Mouse (Mus musculus): Measurements from ENCODE around the gene Hmga2.
"Not testable (repeated sequence)": the region's sequence is repeated elsewhere in the genome, so short reads cannot be mapped to it uniquely, and the experiment has no call there.

Gene Hmga2

DNA sequence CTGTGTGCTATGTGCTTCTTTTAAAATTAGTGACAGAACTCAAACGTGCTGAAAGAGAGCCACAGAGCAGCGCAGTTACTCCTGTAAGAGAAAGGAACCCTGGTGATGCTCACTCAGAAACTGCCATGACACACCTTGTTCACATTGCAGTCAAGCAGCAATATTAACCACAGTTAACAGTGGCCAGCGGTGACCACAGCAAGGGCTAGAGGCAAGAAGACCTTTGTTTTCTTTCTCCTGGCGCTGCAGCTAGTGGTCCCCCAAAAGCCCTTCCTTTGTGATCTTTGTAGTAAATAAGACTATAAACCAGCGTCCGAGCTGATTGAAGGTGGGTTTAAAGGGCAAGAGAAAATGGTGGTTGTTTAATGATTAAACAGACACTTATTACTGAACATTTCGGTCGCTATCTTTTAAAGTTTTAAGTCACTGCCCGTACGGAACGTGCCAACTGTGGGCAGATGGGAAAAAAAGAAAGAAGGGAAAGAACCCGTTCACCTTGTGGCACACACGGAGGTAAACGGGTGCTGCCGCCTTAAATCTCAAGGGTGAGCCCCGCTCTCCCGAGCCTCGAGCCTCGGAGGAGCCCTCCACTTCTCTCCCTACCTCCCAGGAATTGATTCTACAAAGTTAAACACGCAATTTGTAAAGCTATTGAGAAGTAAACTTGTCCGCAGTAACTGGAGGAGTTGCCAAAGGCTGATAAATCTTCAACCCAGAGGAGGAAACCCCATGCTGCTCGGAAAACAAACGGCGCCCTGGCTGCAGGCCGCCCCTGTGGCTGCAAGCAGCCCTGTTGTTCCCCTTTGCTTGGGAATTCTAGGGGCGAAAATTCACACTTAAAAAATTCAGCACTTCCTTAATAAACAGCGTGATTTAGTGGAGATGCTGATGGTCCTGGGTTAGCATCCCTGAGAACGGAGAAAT is 85.1 kb downstream of the Hmga2 start:
- DNase-seq: no peak

DNA sequence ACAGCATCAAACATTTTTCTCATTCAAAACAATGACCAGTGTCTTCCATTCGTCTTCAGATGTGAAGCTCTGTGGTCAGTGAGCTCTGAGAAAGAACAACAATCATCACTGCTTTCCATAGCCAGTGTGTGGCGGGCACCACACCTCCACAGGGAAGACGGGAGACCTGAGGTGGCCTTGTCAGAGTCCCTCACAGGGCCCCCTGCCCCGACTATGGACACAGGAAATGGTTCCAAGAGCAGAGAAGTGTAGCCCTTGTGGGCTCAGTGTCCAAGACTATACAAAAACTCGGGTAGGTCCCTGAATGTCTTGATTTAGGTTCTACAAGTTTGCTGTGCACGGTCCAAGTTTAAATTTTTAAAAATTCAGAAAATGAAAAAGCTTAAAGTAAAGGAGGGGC is 86.6 kb downstream of the Hmga2 start:
- DNase-seq: no peak

DNA sequence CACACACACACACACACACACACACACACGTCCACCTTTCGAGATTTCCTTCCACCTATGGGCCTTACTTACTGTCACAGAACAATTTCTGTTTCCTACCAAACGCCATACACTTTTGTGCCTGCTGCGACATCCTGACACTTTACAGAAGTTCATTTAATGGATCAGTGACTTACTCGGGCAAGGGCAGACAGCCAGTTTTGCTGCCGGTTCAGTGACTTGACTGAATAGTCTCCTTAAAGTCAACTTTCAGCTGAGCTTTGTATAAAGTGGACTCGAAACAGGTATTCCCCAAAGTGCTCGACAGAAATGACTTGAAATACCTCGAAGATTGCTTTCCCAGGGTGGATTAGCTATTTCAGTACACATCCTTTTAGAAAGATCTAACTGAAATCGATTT is 87.3 kb downstream of the Hmga2 start:
- DNase-seq: no peak

DNA sequence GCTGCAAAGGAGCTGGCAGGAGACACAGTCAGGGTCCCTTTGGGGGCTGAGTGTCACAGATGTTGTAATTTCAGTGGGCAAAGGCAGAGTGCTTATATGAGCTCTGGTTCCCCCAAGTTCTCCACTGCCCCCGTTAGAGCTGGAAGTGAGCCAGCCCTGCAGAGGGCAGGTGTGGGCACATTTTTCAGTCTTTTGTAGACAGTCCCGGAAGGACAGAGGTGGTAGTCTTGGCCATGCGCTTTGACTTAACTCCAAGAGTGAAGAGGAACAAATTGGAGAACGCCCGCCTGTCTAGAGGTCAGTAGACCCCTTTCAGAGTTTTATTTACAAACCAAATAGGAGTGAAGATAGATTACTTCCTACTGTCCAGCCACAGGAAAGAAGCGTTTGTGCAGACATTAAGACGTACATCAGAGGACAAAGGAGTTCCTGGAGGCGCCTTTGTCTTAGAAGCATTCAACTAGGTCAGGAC is 87.8 kb downstream of the Hmga2 start:
- DNase-seq: no peak

DNA sequence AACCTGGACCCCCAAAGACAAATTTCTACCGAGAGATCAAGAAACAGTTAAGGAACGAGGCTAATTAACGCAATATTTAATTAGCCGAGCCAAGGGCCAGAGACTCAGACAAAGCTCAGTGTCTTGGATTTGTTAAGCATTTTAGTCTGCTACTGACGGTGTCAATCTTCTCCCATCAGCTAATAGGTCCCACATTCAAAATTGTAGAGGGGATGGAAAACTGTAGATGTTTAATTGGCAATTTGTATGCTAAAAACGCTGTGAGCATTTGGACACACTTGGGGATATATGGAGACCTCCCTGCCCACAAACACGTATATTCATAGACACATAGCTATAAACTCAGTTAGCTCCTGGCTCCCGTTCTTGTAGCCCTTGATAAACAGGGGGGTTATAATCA is 89.2 kb downstream of the Hmga2 start:
- no peak for DNase-seq

DNA sequence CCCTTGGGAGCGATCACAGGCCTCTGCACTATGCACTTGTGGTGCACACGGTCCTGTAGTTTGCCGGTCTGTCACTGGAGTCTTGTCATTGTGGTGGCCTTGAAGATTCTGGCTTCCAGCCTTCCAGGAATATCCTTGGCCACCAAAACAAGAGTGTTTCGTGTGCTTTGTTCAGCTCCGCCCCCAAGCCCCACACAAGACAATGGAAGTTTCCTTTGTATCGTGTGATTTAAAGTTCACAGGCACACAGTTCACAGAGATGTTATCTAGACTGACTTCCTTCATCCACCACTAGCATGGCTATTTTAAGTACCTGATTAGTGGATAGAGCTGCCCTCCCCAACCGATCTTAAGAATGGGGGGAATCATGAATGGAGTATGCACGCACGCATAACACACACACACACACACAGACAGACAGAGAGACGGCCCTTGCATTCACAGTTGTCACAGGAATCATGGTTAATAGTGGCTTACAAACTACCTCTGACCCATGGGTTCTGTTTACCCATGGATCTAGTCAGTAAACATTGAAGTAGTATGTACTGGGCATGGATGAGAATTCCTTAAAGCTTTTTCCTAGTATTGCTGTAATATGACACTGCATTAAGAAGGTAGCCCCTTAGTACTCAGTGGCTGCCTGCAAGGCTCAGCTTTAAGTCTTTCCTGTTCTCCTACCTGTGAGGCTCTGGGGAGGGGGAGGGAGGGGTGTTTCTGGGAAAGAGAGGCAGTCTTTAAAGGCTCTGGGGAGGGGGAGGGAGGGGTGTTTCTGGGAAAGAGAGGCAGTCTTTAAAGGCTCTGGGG is 91.3 kb downstream of the Hmga2 start:
- DNase-seq: no peak

DNA sequence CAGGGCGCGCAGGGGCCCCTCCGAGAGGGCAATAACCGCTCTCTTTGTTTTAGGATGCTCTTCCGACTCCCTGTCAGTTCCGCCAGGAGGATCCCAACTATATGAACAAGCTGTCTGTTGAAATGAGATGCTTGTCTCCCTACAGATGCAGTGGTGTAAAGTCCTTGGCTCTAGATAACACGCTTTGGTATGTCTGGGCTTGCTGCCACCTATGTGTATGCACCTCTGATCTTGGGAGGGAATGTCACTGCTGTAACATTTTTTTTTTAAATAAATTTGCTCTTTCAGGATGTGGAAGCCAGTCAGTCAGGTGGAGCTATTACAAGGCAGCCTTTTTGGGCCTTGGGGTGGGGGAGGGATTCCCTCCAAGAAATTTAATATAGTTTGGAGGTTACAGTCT is 92.2 kb downstream of the Hmga2 start:
- no peak for DNase-seq

DNA sequence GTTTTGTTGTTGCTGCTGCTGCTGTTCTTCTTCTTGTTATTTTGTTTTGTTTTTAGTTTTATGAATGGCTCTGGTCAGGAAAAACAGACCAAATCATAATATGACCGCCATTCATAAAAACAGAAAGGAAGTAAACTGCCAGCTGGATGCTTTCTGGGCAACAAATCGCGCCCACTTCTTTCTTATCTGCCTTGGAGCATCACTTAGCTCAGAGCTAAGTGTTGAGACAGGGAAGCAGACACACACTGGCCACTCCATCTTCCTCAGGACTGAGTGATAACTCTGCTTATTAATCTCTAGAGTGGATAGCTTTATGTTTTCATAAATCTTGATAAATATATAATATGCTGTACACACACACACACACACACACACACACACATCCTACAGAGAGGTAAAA is 98.5 kb downstream of the Hmga2 start:
- DNase-seq: no peak

DNA sequence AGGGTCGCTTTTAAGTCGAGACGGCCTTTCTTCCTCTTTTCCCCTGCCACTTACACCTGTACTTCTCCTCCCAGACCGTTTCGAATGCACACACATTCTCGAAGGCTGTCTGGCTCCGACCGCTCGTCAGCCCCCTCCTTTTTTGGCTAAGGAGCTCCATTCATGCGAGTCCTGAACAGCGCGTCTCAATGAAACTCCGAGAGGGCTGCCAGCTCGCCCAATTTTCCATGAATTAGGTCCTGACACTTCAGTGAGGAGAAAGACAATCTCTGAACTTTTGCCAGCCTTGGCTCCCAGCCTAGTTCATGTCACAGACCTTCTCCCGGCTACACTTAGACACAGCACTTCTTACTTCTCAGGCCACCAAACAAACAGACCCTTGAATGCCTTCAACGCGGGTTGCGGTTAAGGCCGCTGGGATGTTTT is 98.9 kb downstream of the Hmga2 start:
- peak; percentile 50 for DNase-seq

DNA sequence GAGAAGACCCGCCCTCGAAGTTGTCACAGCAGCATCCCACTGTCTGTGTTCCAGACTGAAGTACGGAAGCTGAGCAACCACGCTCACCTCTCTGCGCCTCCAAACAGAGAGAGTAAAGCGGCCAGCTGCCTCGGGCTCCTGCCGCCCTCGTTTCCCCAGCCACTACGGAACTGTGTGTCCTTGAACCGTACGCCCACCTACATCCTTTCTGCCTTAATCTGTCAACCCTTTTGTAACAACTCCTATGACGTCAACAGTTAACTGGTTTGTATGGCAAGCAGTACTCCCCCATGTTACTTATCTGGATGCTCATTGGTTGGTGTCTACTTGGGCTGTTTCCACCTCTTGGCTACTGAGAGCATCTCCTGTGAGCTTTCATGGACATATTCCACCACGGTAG is 100.8 kb downstream of the Hmga2 start:
- no peak for DNase-seq

DNA sequence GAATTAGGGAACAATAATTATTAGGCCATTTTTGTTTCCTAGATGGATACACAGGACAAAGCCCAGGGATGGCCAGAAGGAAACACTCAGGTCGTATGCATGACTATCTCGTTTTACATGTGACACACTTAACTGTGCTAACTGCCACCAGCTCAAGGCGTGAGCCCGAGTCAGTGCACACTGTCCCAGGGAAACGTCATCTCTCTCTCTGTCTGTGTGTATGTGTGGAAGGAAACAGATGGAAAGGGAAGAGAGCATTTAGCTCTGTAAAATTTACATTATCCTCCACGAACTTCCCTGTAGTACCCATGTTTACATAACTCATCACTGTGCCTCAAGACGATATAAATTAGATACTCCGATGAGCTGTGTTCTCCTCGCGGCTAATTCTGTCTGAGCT is 105.1 kb downstream of the Hmga2 start:
- no peak for DNase-seq

DNA sequence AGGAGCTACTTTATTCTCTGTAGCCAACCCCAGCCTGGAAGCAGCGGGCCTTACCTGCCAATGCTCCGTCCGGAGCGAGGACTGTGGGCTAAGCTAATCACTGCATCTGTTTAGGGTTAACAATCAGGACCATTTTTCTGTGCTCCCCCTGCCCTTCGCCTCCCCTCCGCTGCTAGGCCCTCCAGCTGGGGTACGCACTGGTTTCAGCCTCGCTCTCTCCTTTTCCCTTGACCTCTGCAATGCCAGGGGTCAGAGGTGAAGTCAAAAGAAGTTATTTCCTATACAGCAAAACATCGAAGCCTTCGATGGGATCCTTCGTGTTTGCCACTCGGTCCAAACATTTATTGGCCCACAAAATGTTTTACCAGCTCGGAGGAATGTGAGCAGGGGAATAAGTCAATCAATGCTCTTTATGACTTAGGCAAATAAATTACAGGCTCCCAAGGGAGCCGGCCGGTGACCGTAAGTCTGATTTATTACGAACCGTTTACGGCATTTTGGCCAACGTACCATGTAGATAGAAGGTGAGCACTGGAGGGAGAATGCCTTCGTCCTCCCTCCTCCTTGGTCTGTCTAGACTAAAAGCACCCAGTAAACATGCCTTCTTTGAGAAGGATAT is 107.0 kb downstream of the Hmga2 start:
- DNase-seq: no peak

DNA sequence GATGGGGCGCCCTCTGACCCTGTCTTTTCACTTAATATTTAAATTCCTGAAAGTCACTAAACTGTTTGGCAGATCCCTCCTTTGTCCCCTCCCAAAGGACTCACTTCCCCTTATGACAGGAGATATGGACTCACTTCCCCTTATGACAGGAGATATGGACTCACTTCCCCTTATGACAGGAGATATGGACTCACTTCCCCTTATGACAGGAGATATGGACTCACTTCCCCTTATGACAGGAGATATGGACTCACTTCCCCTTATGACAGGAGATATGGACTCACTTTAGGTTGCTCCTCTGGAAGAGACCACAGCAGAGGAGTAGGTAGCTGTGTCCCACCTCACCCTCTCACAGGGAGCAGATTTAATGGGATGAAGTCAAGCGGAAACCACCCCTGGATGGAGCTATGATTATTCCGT is 110.1 kb downstream of the Hmga2 start:
- not testable (repeated sequence) for DNase-seq

DNA sequence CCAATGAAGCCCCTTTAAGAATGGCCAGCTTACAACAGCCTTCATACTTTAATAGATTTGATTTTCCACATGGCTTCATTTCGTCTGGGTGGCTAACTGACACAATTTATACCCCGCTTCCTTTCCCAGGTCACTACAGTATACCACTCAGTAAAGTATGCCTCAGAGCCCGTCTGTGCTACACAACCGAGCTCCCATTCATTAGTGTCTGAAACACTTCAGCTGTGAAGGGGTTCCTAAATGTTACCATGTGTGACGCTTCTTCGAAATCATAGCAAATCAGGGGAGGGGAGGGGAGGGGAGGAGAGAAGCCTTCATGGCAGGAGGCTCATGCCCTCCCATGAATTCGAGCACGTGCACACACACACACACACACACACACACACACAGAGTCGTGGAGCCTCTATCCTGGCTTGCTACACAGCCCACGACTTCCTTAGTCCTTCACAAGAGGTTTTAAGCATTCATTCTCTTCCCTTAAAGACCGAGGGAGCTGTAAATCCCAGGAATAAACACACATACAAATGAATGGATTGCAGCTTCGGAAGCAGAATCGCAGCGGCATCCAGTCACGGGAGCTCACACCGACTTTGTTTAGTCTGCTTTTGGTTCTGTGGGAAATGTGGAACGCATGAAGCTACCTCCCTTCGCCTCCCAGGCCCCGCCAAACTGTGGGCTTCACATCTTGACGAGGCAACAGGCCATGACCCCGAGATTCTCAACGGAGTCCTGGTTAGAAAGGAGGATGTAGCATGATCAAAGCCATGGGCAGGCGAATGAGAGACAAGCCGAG is 110.7 kb downstream of the Hmga2 start:
- no peak for DNase-seq

DNA sequence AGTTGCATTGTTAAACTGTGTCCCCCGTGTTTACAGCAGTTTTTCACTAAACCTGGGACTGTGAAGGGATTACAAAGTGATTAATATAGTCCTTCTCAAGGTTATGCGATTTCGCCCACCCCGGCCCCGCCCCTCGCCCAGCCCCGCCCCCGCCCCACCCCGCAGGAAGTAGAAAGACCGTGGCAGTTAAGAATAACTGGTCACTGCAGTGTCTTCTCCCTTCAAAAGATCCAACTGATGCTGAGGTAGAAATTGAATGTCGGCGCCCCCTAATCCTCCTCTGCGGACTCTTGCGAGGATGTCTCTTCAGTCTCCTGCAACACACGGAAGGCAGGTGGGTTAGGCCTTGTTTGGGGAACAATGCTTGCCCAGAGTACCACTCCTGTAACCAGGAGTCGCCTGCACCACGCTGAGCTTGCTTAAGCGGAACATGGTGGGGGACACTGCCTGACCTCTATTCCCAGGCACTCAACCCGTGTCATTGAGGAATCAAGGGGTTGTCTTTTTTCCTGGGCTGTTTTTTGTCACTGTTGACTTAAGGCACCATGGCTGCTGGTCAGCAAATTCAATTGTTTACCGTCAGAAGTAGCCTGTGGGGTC is 112.2 kb downstream of the Hmga2 start:
- no peak for DNase-seq

DNA sequence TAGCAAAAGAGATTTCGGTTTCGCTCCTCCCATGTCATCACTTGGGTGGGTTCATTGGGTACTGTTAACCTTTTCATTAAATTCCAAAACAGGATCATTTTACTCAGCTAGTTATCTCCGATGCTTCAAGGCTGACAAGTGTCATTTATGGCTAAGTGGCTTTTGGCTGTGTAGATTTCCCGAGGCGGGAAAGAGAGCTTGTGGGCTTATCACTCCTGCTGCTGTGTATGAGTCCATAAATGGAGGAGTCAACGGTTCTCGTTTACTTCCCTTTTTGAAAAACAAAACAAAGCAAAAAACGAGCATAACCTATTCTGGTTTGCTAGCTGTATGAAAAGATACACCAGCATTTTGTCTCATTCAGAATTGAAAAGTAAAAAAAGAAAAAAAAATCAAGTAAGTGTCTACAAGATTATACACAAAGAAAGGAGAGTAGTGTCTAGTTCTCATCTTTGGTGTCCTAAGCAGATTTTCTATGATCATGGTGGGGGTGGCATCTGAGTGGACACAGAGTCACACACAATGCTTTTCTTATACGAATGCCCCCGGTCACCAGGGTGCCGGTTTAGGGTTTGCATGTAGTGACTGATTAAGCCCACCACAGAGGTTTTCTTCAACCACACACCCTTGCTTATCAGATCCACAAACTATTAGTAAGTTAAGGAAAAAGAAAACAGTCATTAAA is 112.8 kb downstream of the Hmga2 start:
- DNase-seq: not testable (repeated sequence)

DNA sequence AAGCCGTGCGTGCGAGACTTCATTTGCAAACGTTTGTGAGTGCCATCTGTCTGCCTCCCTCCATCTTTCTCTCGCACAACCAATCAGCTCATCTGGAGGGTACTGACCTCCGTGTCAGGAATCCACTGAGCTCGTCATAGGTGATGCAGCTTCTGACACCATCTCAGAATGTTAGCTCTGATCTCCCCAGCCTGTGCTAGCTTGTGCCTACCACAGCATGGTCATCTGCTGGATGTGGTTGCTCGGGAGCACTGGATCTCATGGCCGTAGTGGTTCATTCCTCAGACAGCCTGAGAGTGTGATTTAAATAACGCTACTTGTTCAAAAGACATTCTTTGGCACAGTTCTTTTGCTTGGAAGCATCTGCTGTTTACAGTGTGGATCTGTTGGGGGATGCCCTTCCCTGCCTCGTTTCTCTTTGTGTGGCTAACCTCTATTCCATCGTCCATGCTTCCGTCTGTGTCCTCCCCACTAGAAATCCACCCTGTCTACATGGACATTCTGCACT is 121.7 kb downstream of the Hmga2 start:
- DNase-seq: no peak

DNA sequence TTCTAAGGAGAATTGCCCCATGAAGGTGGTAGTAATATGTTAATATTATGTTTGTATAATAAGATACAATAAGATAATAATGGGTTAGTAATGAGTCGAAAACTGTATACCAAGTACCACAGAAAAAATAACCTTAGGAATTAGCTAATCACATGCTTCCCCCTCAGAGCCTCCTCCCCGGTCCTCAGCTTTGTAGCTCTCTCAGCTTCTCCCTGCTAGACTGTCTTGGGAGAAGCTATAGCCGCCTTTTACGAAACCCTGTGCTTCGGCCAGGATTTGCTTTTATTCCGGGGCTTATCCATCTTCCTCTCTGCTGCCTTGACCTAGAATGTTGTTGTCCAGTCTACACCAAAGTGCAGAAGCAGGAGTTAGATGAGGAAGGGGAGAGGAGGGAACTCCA is 130.9 kb downstream of the Hmga2 start:
- no peak for DNase-seq

DNA sequence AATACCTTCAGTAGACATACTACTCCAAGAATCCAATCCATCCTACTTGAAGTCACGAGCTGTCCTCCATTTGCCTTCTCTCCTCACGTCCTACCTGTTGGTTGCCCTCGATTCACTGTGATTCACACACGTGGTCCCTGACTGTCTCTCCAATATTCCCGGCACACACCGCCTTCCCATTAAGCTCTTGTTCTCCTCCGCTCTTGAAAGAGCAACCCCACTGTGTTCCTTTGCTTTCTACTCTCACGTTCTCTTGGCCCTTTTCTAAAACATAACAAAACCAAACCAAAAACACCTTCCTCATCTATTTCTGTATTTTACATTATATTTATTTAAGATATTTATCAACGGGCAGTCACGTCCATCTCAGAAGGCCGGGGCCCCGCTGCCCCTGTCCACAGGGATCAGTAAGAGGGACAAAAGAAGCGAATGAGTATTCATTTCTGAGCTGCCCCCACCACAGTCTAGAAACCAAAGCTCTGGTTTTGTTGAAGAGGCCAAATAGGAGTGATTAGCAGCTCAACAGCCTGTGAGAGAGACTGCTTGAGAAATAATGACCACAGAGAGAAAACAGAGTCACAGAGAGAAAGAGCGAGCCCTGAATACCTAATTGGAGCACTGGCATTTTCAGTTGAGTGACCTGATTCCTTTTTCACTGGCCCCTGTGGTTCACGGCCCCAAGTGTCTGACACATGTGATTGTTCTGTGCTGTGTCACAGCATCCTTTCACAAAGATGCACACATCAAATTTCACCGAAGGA is 131.5 kb downstream of the Hmga2 start:
- DNase-seq: no peak

DNA sequence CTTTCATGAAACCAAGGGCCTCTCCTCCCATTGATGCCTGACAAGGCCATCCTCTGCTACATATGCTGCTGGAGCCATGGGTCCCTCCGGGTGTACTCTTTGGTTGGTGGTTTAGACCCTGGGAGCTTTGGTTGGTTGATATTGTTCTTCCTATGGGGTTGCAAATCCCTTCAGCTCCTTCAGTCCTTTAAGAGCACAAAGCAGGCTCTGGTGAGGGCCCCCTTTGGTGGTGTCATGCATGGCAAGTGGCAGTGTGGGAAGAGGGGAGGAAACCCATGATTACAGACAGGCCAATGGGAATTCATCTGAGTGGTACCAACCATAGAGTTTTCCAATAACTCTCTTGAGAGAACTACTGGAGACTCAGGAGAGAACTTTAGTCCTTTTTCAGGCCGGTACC is 136.4 kb downstream of the Hmga2 start:
- not testable (repeated sequence) for DNase-seq

DNA sequence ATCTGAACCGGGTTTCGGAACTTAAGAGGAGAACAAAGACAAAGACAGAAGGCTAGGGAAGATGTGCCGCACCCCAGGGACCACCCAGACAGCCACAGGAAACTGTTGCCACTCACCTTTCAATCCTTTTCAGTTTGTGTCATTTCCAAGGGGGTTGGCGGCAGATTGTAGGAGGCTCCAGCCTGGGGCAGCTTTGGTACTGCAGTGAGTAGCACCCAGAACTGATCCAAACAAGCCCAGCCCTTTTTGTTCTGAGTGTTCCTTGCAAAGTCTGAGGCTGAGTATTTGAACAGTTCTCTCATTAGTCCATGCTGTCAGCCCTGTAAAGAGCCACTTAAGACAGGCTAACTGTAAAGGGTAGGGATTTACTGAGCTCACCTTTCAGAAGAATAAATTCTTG is 136.9 kb downstream of the Hmga2 start:
- no peak for DNase-seq
